In genomic region chr19:29862808-29863207, GRCm38 (mm10) we compare ENCODE assay signal across 8 mouse cellular contexts. TPM values are rescaled to one million over a fixed set of nuclear protein-coding genes. Genes with fewer than 3 reads are reported as not detected.
DNase-seq lines count a peak whose midpoint lies in the region; ATAC-seq and TF ChIP-seq lines count a peak whose summit lies in the region.
"Had no signal": no experiment of that assay in that cellular context is flagged by ENCODE, and none has a peak within 500 bp of the region (broad histone marks: within the 10 kb centered on the region; RNA-seq: fewer than 3 reads in every experiment).

No protein-coding gene starts in this region.

- H3K9me3 ChIP-seq in limb, embryonic 14.5 days (ENCODE audit: control insufficient read depth, low read length): no peaks in the 10 kb centered on the region
- no peaks in the 10 kb centered on the region for H3K9me3 ChIP-seq in limb, embryonic 10.5 days (replicated peaks)

- H3K9ac ChIP-seq in limb, embryonic 14.5 days (ENCODE audit: low read depth, low read length, severe bottlenecking): no peak overlapping the region

- H3K36me3 ChIP-seq in limb, embryonic 14.5 days (ENCODE audit: control insufficient read depth, insufficient read depth, low read length): no peaks in the 10 kb centered on the region
- no peaks in the 10 kb centered on the region for H3K36me3 ChIP-seq in limb, embryonic 10.5 days

- no peaks in the 10 kb centered on the region for H3K27me3 ChIP-seq in limb, embryonic 14.5 days (ENCODE audit: control insufficient read depth, insufficient read depth, low read length)
- H3K27me3 ChIP-seq in limb, embryonic 10.5 days (ENCODE audit: low read depth, poor library complexity, severe bottlenecking): no peaks in the 10 kb centered on the region

- ATAC-seq in limb, embryonic 14.5 days (ENCODE audit: low FRiP score, low read depth): no peak

- no peak overlapping the region for H3K27ac ChIP-seq in limb, embryonic 14.5 days (replicated peaks; ENCODE audit: low read depth, low read length)
- H3K27ac ChIP-seq in limb, embryonic 10.5 days: no peak overlapping the region

- no peaks in the 10 kb centered on the region for H3K4me1 ChIP-seq in limb, embryonic 14.5 days (ENCODE audit: control insufficient read depth, insufficient read depth, low read length)
- no peaks in the 10 kb centered on the region for H3K4me1 ChIP-seq in limb, embryonic 10.5 days

- no peak overlapping the region for H3K4me2 ChIP-seq in limb, embryonic 14.5 days (replicated peaks; ENCODE audit: low read depth, low read length, severe bottlenecking)
- H3K4me2 ChIP-seq: liver, embryonic 11.5 days had no signal

- no peak overlapping the region for H3K4me3 ChIP-seq in limb, embryonic 14.5 days (replicated peaks; ENCODE audit: low read length)
- H3K4me3 ChIP-seq in limb, embryonic 10.5 days: no peak overlapping the region

- peak; percentile 60 for DNase-seq in limb, embryonic 14.5 days (ENCODE audit: low spot score)
- no peak for DNase-seq in limb, embryonic 10.5 days (ENCODE audit: low spot score)
- DNase-seq in brain, embryonic 18.5 days (ENCODE audit: low read depth, low spot score): peak; percentile 12
- DNase-seq in heart, postnatal 4 days: peak; percentile 47
- DNase-seq in lung, postnatal 25 days (ENCODE audit: low spot score): peak; percentile 19
- DNase-seq in right cerebral cortex, postnatal 14 days: no peak
- DNase-seq in spleen, adult 18-20 months: no peak

- TF ChIP-seq POLR2A in limb, embryonic 14.5 days (IDR thresholded peaks at IDR 0.05; ENCODE audit: borderline replicate concordance, extremely low read depth, insufficient read depth, insufficient read length): no peak

RNA-seq across cellular contexts. Expression of gene Ranbp6, which starts 50.0 kb away (rescaled TPM):
- polyA plus RNA-seq in limb, embryonic 14.5 days (2012; rRNA removed): 6.3 and 8.0 TPM in 2 replicates
- 20.5 and 22.8 TPM in 2 replicates for polyA plus RNA-seq in limb, embryonic 14.5 days (2014; fragmentation: Nextera tagmentation; extraction: Ambion mirVana)
- polyA plus RNA-seq in limb, embryonic 10.5 days (2016; fragmentation: Nextera tagmentation; extraction: Ambion mirVana): 19.6 and 26.1 TPM in 2 replicates
- 10 to 100 TPM; 14.1 to 14.3 TPM for total RNA-seq in heart, postnatal 4 days (2021)

RNA-seq across cellular contexts. Expression of gene 9930021J03Rik, which starts 57.0 kb away (rescaled TPM):
- polyA plus RNA-seq in limb, embryonic 14.5 days (2012; rRNA removed): 23.0 and 23.7 TPM in 2 replicates
- polyA plus RNA-seq in limb, embryonic 14.5 days (2014; fragmentation: Nextera tagmentation; extraction: Ambion mirVana): 8.5 and 9.5 TPM in 2 replicates
- 3.7 and 4.6 TPM in 2 replicates for polyA plus RNA-seq in limb, embryonic 10.5 days (2016; fragmentation: Nextera tagmentation; extraction: Ambion mirVana)
- 10 to 100 TPM; 14.4 to 15.8 TPM for total RNA-seq in heart, postnatal 4 days (2021)

Comparison
In these comparisons a context has a peak if more than half of its experiments do, and no peak if none do; other contexts are left out.
1. DNase-seq: peak in limb, embryonic 14.5 days (single experiment), brain, embryonic 18.5 days (single experiment), heart, postnatal 4 days (single experiment) and lung, postnatal 25 days (single experiment); none in limb, embryonic 10.5 days (single experiment), right cerebral cortex, postnatal 14 days (single experiment) and spleen, adult 18-20 months (0 of 2).